Mouse (Mus musculus): ENCODE measurements around the gene Ppfia1. TPM values are rescaled to one million over a fixed set of nuclear protein-coding genes. Genes with fewer than 3 reads are reported as not detected.

Gene Ppfia1
- polyA plus RNA-seq, 1 experiment from 2014 or later, result 36.0 TPM

DNA sequence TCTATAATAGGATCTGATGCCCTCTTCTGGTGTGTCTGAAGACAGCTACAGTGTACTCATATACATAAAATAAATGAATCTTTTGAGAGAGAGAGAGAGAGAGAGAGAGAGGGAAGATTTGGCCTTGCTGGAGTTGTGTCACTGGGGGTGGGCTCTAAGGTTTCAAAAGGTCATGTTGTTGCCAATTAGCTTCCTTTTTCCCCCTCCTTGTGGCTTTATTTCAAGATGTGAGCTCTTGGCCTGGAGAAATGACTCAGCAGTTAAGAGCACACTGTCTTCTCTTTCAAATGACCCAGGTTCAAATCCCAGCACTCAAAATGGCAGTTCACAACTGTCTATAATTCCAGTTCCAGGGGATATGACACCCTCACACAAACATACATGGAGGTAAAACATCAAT is 14.6 kb upstream of the Ppfia1 start:
- peaks cover 9% of the 10 kb centered on the region; the same call in 1 of the 2 replicates for H3K4me1 ChIP-seq
- H3K9me3 ChIP-seq, result no peaks in the 10 kb centered on the region
- no peaks in the 10 kb centered on the region for H3K36me3 ChIP-seq
- peaks cover 19% of the 10 kb centered on the region for H3K27me3 ChIP-seq (ENCODE audit: insufficient read depth, poor library complexity, severe bottlenecking)
- no peak overlapping the region for H3K4me3 ChIP-seq
- H3K27ac ChIP-seq, result no peak overlapping the region
- DNase-seq (ENCODE audit: low spot score), result no peak

DNA sequence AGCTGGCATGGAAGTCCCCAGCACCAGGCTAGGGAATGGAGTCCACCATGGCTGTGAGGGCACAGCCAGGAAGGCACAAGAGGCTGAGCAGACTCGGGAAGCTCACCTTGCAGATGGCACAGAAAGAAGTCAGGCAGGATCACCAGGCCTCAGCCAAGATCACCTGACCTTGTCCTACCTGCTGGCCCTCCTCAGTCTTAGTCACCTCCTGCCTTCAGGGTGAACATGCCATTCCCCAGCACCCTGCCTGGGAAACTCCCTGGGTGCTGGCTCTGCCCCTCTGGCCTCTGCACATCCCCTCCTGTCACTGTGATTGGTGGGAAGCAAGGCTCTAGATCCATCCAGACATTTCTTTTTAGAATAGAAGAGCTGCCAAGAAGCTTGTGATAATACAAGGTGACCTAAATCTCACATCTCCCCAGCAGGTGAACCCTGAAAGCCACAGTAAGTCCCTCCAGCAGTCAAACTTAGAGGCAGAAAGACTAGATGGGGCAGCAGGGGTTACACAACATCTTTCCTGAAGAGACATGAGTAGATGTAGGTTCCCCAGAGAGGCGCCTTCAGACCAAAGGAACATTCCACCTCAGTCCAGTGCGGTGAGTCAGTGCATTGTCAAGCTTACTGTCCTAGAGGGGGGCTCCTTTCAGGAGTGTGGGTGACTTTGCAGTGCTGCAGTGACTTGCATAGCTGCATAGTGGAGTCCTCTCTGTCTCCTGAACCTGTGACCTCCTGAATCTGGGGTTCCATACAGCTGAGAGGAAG is 13.6 kb upstream of the Ppfia1 start:
- no peak overlapping the region for H3K4me3 ChIP-seq
- 73% methylated on average over 3 of the region's 3 CpGs for WGBS

DNA sequence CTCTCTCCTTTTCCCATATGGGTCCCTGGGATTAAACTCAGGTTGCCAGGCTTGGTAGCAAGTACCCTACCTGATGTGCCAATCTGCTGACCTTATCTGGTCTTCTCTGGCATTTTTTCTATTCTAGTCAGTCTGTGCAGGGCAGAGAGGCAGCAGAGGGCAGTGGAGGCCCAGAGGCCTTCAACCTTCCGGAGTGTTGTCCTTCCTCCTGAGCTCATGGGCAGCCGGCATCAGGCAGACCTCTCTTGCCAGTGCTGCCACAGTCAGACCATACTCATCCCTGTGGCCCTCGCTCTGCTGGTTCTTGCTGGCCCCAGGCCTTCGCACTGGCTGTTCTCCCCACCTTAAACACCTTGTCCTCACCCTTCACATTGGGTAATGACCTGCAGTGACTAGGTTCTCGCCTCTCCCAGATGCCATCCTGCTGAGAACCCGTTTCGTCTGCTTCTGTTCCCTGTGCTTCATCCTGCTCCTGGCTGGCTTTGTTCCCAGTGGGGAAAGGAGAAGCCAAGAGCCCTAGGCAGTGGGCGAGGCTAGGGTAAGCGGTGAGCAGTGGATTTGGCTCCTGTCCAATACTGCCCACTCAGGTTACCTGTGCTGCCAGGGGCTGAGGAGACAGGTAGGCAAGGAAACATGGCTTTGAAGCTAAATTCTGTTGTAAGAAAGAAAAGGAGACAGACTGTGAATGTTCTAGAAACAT is 10.1 kb upstream of the Ppfia1 start:
- H3K4me3 ChIP-seq, result no peak overlapping the region
- H3K9me3 ChIP-seq, result no peaks in the 10 kb centered on the region
- H3K4me1 ChIP-seq, result peaks cover 9% of the 10 kb centered on the region; the same call in 1 of the 2 replicates
- H3K36me3 ChIP-seq, result no peaks in the 10 kb centered on the region
- no peak overlapping the region for H3K27ac ChIP-seq
- peaks cover 19% of the 10 kb centered on the region for H3K27me3 ChIP-seq (ENCODE audit: insufficient read depth, poor library complexity, severe bottlenecking)
- DNase-seq (ENCODE audit: low spot score), result no peak
- WGBS, result 65% methylated on average over 9 of the region's 9 CpGs

More for the DNA sequence above, 13.6 kb upstream of the Ppfia1 start:
- no peaks in the 10 kb centered on the region for H3K36me3 ChIP-seq
- H3K27me3 ChIP-seq (ENCODE audit: insufficient read depth, poor library complexity, severe bottlenecking), result peaks cover 19% of the 10 kb centered on the region
- peaks cover 9% of the 10 kb centered on the region; the same call in 1 of the 2 replicates for H3K4me1 ChIP-seq
- DNase-seq (ENCODE audit: low spot score), result no peak
- H3K27ac ChIP-seq, result no peak overlapping the region
- no peaks in the 10 kb centered on the region for H3K9me3 ChIP-seq

DNA sequence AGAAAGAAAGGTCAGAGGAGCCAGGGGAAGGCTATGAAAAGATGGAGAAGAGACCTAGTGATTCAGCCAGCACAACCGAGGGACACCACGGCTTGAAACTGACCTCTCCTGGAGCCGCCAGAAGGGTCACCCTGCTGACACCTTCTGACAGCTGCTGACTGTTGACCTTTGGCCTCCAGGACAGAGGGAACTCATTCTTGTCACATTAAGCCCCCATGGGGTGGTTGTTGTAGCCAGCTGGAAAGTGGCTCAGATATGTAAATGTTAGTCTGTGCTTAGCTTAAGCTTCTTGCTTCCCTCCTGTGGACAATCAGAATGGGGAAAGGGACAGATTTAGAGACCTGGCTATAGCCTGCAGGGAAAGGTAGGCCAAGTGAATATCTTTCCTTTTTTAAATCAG is 8.5 kb upstream of the Ppfia1 start:
- H3K36me3 ChIP-seq, result no peaks in the 10 kb centered on the region
- DNase-seq (ENCODE audit: low spot score), result no peak
- H3K4me3 ChIP-seq, result no peak overlapping the region
- H3K9me3 ChIP-seq, result no peaks in the 10 kb centered on the region
- 14% methylated on average over 3 of the region's 3 CpGs for WGBS
- peaks cover 10% of the 10 kb centered on the region; the same call in 1 of the 2 replicates for H3K4me1 ChIP-seq
- H3K27me3 ChIP-seq (ENCODE audit: insufficient read depth, poor library complexity, severe bottlenecking), result peaks cover 14% of the 10 kb centered on the region
- no peak overlapping the region for H3K27ac ChIP-seq

DNA sequence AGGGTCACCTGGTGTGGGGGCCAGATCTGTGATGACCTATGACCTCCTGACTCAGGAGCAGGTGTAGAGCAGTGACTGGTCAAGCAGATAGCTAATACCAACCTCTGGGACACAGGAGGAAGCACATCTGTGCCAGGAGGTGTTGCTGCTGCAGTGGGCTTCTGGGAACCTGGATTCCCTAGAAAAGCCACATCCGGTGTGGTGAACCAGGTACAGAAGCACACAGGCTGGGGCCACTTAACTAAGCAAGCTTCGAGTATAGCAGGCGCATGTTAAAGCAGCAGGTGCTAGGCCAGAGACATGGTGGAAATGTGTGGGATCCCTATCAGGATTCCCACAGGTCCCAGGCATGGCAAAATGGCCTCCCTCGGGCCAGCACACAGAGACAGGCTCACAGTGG is 7.1 kb upstream of the Ppfia1 start:
- 78% methylated on average over 4 of the region's 4 CpGs for WGBS
- DNase-seq (ENCODE audit: low spot score), result no peak

DNA sequence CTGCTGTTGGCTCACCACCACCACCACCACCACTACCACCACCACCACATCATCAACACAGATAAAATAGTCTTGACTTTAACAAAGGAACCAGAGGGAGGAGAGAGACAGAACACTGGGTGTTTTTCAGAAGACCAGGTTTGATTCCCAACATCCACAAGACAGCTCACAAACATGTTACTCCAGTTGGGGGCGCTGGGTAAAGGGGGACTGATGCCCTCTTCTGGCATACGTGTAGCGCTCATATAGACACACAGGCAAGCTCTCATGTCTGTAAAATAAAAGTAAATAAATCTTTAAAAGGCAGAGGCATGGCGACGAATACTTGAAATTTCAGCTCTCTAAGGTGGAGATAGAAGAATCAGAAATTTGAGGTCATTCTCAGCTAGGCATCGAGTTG is 5.0 kb upstream of the Ppfia1 start:
- no peak overlapping the region for H3K27ac ChIP-seq
- H3K27me3 ChIP-seq (ENCODE audit: insufficient read depth, poor library complexity, severe bottlenecking), result peaks cover 1% of the 10 kb centered on the region; the same call in 1 of the 2 replicates
- DNase-seq (ENCODE audit: low spot score), result no peak
- 52% methylated on average over 6 of the region's 6 CpGs for WGBS
- no peaks in the 10 kb centered on the region for H3K9me3 ChIP-seq
- no peaks in the 10 kb centered on the region for H3K36me3 ChIP-seq
- H3K4me3 ChIP-seq, result no peak overlapping the region
- H3K4me1 ChIP-seq, result peaks cover 7% of the 10 kb centered on the region; the same call in 1 of the 2 replicates

More for the DNA sequence above, 7.1 kb upstream of the Ppfia1 start:
- H3K36me3 ChIP-seq, result no peaks in the 10 kb centered on the region
- H3K4me1 ChIP-seq, result peaks cover 14% of the 10 kb centered on the region; the same call in 1 of the 2 replicates
- H3K27ac ChIP-seq, result no peak overlapping the region
- peaks cover 10% of the 10 kb centered on the region for H3K27me3 ChIP-seq (ENCODE audit: insufficient read depth, poor library complexity, severe bottlenecking)
- no peak overlapping the region for H3K4me3 ChIP-seq
- no peaks in the 10 kb centered on the region for H3K9me3 ChIP-seq

DNA sequence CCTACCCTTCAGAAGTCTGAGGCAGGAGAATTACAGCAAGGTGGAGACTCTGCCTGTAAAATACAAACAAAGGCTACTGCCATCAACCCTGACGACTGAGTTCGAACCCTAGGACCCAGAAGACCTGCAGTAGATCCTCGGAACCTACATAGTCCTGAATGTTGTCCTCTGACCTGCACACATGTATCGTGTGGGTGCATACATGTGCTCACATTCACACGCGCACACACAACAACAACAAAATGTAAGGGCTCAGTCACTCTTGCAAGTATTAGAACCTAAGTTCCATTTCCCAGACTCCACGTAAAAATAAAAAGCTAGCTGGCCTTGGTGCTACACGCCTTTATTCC is 569 bp upstream of the Ppfia1 start:
- H3K9me3 ChIP-seq, result no peaks in the 10 kb centered on the region
- peaks cover 28% of the 10 kb centered on the region for H3K36me3 ChIP-seq
- H3K27ac ChIP-seq, result peak overlapping the region; percentile 93
- peak overlapping the region; percentile 93 for H3K4me3 ChIP-seq
- H3K4me1 ChIP-seq, result peaks cover 33% of the 10 kb centered on the region
- no peaks in the 10 kb centered on the region for H3K27me3 ChIP-seq (ENCODE audit: insufficient read depth, poor library complexity, severe bottlenecking)
- no peak for DNase-seq (ENCODE audit: low spot score)
- WGBS, result 25% methylated on average over 8 of the region's 8 CpGs

DNA sequence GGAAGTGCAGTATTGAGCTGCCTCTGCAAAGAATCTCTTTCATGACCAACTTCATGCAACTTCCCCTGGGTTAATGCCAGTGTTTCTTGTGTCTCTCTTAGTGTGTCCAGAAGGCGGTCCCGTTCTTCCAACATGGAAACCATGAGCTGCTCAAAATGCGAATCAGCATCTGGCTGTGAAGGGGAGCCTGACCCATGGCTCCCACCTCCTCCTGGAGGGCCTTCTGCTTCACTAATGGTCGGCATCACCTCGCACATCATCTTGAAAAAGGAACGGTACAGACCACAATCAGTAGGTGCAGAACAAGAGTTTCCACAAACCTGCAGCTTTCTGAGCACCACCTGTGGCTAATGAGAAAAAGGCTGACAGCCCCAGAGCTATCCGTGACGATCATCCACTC is 1.3 kb downstream of the Ppfia1 start:
- 86% methylated on average over 8 of the region's 8 CpGs for WGBS
- peak overlapping the region; percentile 93 for H3K4me3 ChIP-seq
- no peak for DNase-seq (ENCODE audit: low spot score)
- no peaks in the 10 kb centered on the region for H3K9me3 ChIP-seq
- H3K27me3 ChIP-seq (ENCODE audit: insufficient read depth, poor library complexity, severe bottlenecking), result no peaks in the 10 kb centered on the region
- H3K36me3 ChIP-seq, result peaks cover 39% of the 10 kb centered on the region
- no peak overlapping the region for H3K27ac ChIP-seq
- H3K4me1 ChIP-seq, result peaks cover 33% of the 10 kb centered on the region

DNA sequence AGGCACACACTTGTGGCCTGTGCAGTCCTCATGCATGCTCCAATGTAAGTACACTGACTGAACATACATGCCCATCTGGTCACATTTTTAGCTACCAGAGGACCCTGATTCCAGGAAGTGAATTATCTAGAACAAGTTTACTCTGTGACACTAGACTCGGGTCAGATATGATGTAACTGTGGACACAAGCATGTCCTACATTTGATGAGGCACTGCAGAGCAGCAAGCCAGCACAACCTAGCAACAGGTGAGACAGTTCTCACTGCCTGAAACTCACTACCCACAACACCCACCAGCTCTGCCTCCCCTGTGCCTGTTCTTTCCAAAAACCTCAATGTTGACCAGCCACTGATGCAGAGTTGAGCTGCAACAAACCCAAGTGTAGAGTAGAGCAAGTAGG is 2.7 kb downstream of the Ppfia1 start:
- H3K27ac ChIP-seq, result no peak overlapping the region
- no peaks in the 10 kb centered on the region for H3K27me3 ChIP-seq (ENCODE audit: insufficient read depth, poor library complexity, severe bottlenecking)
- 67% methylated on average over 1 of the region's 1 CpGs for WGBS
- no peak overlapping the region for H3K4me3 ChIP-seq
- DNase-seq (ENCODE audit: low spot score), result no peak
- H3K9me3 ChIP-seq, result no peaks in the 10 kb centered on the region
- peaks cover 39% of the 10 kb centered on the region for H3K36me3 ChIP-seq
- peaks cover 29% of the 10 kb centered on the region for H3K4me1 ChIP-seq

DNA sequence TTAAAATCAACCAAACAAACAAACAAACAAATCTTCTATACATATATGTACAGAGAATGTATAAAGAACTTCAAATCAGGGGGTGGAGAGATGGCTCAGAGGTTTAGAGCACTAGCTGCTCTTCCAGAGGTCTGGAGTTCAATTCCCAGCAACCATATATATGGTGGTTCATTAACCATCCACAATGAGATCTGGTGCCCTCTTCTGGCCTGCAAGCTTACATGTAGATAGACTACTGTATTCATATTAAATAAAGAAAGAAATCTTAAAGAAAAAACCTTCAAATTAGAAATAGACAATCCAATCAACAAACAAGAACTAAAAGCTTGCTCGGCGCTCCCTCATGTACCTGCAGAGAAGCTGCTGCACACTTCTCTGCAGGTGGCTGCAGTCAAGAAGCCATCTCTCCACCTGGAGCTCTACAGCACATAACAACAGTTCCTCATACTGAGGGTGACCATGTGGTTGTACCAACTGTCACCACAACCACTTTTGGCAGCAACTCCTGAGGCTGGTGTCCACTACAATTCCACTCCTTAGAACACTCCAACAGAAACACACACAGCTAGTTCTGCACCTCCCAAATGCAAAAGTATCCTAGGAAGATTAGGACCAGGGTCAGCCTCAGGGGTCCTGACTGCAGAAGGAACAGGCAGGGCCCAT is 3.5 kb downstream of the Ppfia1 start:
- DNase-seq (ENCODE audit: low spot score), result no peak
- WGBS, result 93% methylated on average over 2 of the region's 2 CpGs
- peaks cover 43% of the 10 kb centered on the region for H3K36me3 ChIP-seq
- H3K4me1 ChIP-seq, result peaks cover 33% of the 10 kb centered on the region
- no peaks in the 10 kb centered on the region for H3K27me3 ChIP-seq (ENCODE audit: insufficient read depth, poor library complexity, severe bottlenecking)
- no peaks in the 10 kb centered on the region for H3K9me3 ChIP-seq
- no peak overlapping the region for H3K4me3 ChIP-seq
- H3K27ac ChIP-seq, result no peak overlapping the region

DNA sequence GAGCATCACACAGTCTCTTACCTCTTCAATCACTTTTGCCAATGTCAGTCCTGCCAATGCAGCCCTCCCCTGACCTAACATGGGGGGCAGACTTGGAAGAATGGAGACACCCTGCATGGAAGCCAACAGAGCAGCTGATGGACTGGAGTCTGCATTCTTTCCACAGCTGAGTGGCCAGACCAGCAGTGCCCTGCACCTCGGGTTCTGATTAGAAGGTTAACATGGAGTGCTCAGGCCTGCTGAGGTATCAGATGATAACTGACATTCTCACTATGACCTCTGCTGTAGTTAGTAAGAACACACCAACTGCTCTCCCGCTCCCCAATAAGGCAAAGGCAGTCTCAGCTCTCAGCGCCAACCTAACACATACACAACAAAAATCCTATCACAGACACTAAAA is 8.3 kb downstream of the Ppfia1 start:
- no peaks in the 10 kb centered on the region for H3K27me3 ChIP-seq (ENCODE audit: insufficient read depth, poor library complexity, severe bottlenecking)
- no peak overlapping the region for H3K4me3 ChIP-seq
- 61% methylated on average over 3 of the region's 3 CpGs for WGBS
- peaks cover 30% of the 10 kb centered on the region for H3K36me3 ChIP-seq
- H3K27ac ChIP-seq, result peak overlapping the region; percentile 69
- no peaks in the 10 kb centered on the region for H3K9me3 ChIP-seq
- peaks cover 9% of the 10 kb centered on the region; the same call in 1 of the 2 replicates for H3K4me1 ChIP-seq
- no peak for DNase-seq (ENCODE audit: low spot score)

DNA sequence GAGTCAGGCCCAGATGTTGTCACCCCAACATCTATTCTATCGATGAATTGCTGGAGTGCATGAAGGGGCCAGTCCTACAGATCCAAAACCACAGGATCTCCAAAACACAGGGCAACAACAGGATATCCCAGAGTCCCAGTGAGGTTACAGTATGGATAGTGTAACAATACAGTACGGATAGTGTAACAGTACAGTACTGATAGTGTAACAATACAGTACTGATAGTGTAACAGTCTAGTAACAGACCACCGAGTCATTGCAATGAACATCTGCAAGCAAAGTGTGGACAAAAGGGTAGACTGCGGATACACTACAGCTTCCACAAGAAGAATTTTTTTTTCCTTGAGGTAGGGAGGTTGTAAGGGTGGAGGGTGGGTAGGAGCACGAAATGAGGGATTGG is 12.2 kb downstream of the Ppfia1 start:
- no peaks in the 10 kb centered on the region for H3K27me3 ChIP-seq (ENCODE audit: insufficient read depth, poor library complexity, severe bottlenecking)
- DNase-seq (ENCODE audit: low spot score), result no peak
- H3K9me3 ChIP-seq, result no peaks in the 10 kb centered on the region
- H3K27ac ChIP-seq, result no peak overlapping the region
- H3K4me1 ChIP-seq, result peaks cover 38% of the 10 kb centered on the region
- peaks cover 7% of the 10 kb centered on the region for H3K36me3 ChIP-seq
- WGBS, result 75% methylated on average over 5 of the region's 5 CpGs
- no peak overlapping the region for H3K4me3 ChIP-seq

DNA sequence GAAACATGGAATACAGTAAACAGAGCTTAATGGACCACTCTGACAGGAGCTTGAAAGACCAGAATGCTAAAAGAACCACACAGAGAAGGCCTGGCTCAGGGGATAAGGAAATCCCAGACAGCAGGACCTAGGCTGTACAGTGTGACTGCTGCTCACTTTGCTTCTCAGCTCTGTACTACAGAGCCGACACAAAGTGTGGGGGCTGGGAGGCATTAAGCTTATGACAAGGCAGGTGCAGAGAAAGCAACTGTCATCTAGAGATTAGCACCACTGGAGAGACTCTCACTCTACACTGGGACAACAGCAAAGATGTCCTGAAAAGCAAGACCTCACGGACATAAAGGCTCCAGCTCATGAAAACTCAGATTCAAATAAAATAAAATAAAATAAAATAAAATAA is 14.4 kb downstream of the Ppfia1 start:
- peaks cover 46% of the 10 kb centered on the region for H3K4me1 ChIP-seq
- WGBS, result 53% methylated on average over 2 of the region's 2 CpGs
- 0 out of 2 replicates have a peak overlapping the region, but pooled peaks have one; percentile 8 for H3K27ac ChIP-seq
- no peaks in the 10 kb centered on the region for H3K27me3 ChIP-seq (ENCODE audit: insufficient read depth, poor library complexity, severe bottlenecking)
- no peaks in the 10 kb centered on the region for H3K36me3 ChIP-seq
- DNase-seq (ENCODE audit: low spot score), result no peak
- H3K4me3 ChIP-seq, result no peak overlapping the region
- no peaks in the 10 kb centered on the region for H3K9me3 ChIP-seq
